Mouse (Mus musculus) ES-E14 (cell line): ENCODE measurements around the gene Myh10. TPM values are rescaled to one million over a fixed set of nuclear protein-coding genes. Genes with fewer than 3 reads are reported as not detected.

Experiments
- DNase-seq: peaks from one replicate; pipeline ENCODE4 v3.0.0-alpha.2; 2013; ENCODE audit warnings: low read depth, low spot score
- H3K27ac ChIP-seq: 2 replicates; pipeline ENCODE4 v1.5.1; 2012; ENCODE audit warnings: low read depth, mild to moderate bottlenecking, low read length, moderate library complexity, mixed read lengths; ENCODE audit not compliant: poor library complexity, insufficient read depth, severe bottlenecking
- H3K36me3 ChIP-seq: 2 replicates; pipeline ENCODE4 v1.6.1; 2012; ENCODE audit warnings: mild to moderate bottlenecking, low read length, moderate library complexity, mixed read lengths; ENCODE audit not compliant: control insufficient read depth, poor library complexity, insufficient read depth, severe bottlenecking
- H3K4me1 ChIP-seq, 2 experiments: fragments of 150-350 bp in 1 of 2; sonication (generic) in 1 of 2; 2 replicates each; pipeline ENCODE4 v1.6.1; 2012; ENCODE audit warnings: low read length in 2 of 2, mild to moderate bottlenecking in 1 of 2, mixed read lengths in 1 of 2; ENCODE audit not compliant: control insufficient read depth in 2 of 2, insufficient read depth in 2 of 2, poor library complexity in 1 of 2
- H3K4me3 ChIP-seq, 2 experiments: fragments of 150-350 bp in 1 of 2; sonication (generic) in 1 of 2; 2 replicates each; pipeline ENCODE4 v1.5.1; 2012; ENCODE audit warnings: low read length in 2 of 2, low read depth in 1 of 2, mild to moderate bottlenecking in 1 of 2, mixed read lengths in 1 of 2; ENCODE audit not compliant: insufficient read depth in 1 of 2, poor library complexity in 1 of 2, severe bottlenecking in 1 of 2
- H3K9ac ChIP-seq: 2 replicates; pipeline ENCODE4 v1.6.1; 2012; ENCODE audit warnings: low read depth, mild to moderate bottlenecking, low read length, mixed read lengths; ENCODE audit not compliant: poor library complexity, insufficient read depth, severe bottlenecking
- H3K9me3 ChIP-seq: fragments of 150-350 bp; sonication (generic); 2 replicates; pipeline ENCODE4 v1.6.1; 2012; ENCODE audit warnings: low read depth, mild to moderate bottlenecking, low read length; ENCODE audit not compliant: control insufficient read depth, insufficient read depth
- CHD2 ChIP-seq: IDR thresholded peaks from 2 replicates; pipeline ENCODE4 v1.6.1; 2014; ENCODE audit warnings: mild to moderate bottlenecking, low read depth, low read length, inconsistent platforms
- HCFC1 ChIP-seq: IDR thresholded peaks from 2 replicates; pipeline ENCODE4 v1.6.1; 2012; ENCODE audit warnings: low read length, inconsistent platforms, borderline replicate concordance; ENCODE audit not compliant: insufficient read depth
- MAFK ChIP-seq: IDR thresholded peaks from 2 replicates; pipeline ENCODE4 v1.6.1; 2014; ENCODE audit warnings: mild to moderate bottlenecking, low read depth, low read length, inconsistent platforms; ENCODE audit not compliant: insufficient read depth
- ZC3H11A ChIP-seq: IDR thresholded peaks from 2 replicates; pipeline ENCODE4 v1.6.1; 2012; ENCODE audit warnings: low read depth, mild to moderate bottlenecking, inconsistent platforms, low read length, borderline replicate concordance
- ZNF384 ChIP-seq: IDR thresholded peaks from 2 replicates; pipeline ENCODE4 v1.6.1; 2012; ENCODE audit warnings: low read depth, low read length, inconsistent platforms
- in situ Hi-C, 2 experiments: fragments of 600-800 bp; cut with MboI; formaldehyde crosslinking; loops; one replicate each; pipeline ENCODE4 v1.15.1; 2025; ENCODE audit warnings: low sequenced_read_pairs in 2 of 2, inconsistent platforms in 1 of 2; ENCODE audit not compliant: unreplicated experiment in 2 of 2
- total RNA-seq: library from RNA; depleted of rRNA; stranded (reverse); fragments of 300-350 nt; gene quantifications from 2 replicates; pipeline ENCODE4 v1.2.3, GENCODE M21; 2012

Myh10 gene
- total RNA-seq, 1 experiment, result 107 TPM

DNA sequence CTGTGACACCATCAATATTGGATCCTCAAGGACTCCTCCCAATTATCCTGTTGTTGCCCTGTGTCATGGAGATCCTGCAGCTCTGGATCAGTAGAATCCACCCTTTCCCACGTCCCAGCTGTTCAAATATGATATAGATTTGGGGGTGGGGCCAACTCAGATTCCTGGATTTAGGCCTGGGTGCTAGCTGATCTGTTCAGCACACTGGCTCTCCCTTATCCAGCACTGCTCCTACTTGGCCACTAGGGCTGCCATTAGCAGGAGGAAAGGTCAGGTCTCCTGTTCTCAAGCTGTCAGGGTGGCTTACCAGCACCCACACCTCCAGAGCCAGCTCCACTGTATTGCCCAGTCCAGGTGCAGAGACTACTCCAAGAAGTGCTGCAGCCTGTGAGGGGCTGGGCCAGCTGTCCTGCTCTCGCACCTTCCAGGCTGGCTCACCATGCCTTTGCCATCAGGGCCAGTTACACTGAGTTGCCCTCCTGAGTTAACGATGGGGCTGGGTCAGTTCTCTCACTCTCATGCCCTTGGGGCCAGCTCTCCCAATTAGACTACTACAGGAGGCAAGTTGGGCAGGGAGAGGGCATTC, 10.0 kb upstream of the Myh10 start:
- no peak overlapping the region for H3K27ac ChIP-seq

DNA sequence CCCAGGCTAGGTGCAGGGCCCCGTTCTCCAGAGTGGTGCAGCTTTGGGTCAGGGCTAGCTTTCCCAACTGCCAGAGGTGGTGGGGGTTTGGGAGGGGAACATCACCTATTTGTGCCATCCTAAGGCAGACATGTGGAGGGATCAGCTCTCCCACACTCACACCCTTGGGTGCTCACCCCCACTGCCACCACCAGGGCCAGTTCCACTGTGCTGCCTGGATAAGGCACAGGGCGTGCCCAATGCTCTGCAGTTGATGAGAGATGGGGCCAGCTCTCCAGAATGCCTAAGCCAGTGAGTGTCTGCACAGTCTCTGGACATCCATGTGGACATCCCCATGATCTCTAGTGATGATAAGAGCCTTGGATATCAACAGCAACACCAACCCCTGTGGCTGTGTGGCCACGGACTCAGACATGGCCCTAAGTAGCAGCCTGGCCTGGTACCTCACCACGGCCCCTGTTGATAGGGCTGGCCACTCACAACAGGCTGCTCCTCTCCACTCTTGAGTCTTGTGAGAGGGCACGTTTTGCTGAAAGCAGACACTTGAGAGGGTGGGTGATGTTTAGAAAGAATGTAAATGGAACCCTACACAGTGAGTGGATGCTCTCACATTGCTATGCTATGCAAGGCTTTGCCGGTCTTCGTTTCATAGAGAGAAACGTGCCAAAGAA, 9.1 kb upstream of the Myh10 start:
- no peaks in the 10 kb centered on the region for H3K36me3 ChIP-seq
- H3K27ac ChIP-seq, result no peak overlapping the region
- H3K9ac ChIP-seq, result no peak overlapping the region
- no peak for DNase-seq
- no peaks in the 10 kb centered on the region for H3K9me3 ChIP-seq
- in situ Hi-C loops, result no loop called here
- no peak overlapping the region for H3K4me3 ChIP-seq
- TF ChIP-seq CHD2, result no peak
- no peak for TF ChIP-seq ZNF384
- TF ChIP-seq MAFK, result no peak
- no peak for TF ChIP-seq ZC3H11A
- TF ChIP-seq HCFC1, result no peak
- H3K4me1 ChIP-seq, result no peaks in the 10 kb centered on the region

More for the DNA sequence above, 10.0 kb upstream of the Myh10 start:
- in situ Hi-C loops, result no loop called here
- Histone ChIP-seq H3K9me3 (no peaks in the 10 kb centered on the region), H3K36me3 (no peaks in the 10 kb centered on the region), H3K9ac (no peak overlapping the region), H3K4me3 (no peak overlapping the region), H3K4me1 (no peaks in the 10 kb centered on the region)
- no peak for DNase-seq
- no peak for TF ChIP-seq MAFK
- no peak for TF ChIP-seq ZC3H11A
- TF ChIP-seq CHD2, result no peak
- TF ChIP-seq ZNF384, result no peak
- no peak for TF ChIP-seq HCFC1

DNA sequence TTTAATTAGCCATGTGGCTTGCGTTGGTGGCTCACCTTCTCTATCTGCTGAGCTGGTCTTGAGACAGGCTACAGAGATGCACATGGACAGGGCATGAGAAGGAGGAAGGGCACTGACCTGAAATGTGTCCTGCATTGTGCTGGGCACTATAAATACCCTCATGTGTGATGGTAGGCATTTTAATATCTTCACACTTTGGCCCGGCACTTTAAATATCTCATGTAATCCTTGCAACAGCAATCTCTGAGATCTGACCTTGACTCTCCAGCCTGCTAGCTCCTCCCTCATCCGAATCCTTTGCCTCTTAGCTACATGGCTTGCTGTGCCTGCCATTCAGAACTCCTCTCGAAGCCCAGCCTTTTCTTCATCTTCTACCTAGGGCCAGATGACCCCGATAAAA, 5.4 kb upstream of the Myh10 start:
- H3K36me3 ChIP-seq, result no peaks in the 10 kb centered on the region
- in situ Hi-C loops, result no loop called here
- no peak overlapping the region for H3K4me3 ChIP-seq
- H3K9me3 ChIP-seq, result no peaks in the 10 kb centered on the region
- TF ChIP-seq HCFC1 (no peak), CHD2 (no peak), ZNF384 (no peak), ZC3H11A (no peak), MAFK (no peak)
- H3K27ac ChIP-seq, result no peak overlapping the region
- no peak overlapping the region for H3K9ac ChIP-seq
- H3K4me1 ChIP-seq, result peaks cover 0 to 1% of the 10 kb centered on the region in 2 experiments; a peak in 2 of 4 replicates
- no peak for DNase-seq

DNA sequence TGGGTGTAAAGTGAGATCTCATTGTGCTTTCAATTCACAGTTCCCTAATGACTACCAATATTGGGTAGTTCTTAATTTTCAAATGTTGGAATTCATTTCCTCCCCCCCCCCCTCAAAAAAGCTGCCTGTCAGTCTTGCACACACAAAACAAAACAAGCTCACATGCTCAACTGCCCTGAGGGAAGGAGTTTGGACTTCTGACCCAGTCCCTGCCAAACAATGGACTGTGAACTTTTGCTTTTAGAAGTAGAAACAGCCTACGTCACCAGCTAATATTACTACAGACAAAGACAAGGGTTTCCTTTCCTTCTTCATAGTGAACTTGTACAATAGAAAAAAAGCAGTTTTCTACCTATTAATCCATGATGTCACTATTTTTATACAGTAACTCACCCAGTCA, 2.1 kb upstream of the Myh10 start:
- Histone ChIP-seq H3K9me3 (no peaks in the 10 kb centered on the region), H3K36me3 (no peaks in the 10 kb centered on the region), H3K9ac (no peak overlapping the region), H3K4me1 (peaks cover 0 to 4% of the 10 kb centered on the region in 2 experiments; a peak in 2 of 4 replicates), H3K4me3 (no peak overlapping the region), H3K27ac (no peak overlapping the region)
- TF ChIP-seq ZC3H11A (no peak), CHD2 (no peak), ZNF384 (no peak)
- in situ Hi-C loops, result no loop called here
- DNase-seq, result no peak
